Mouse (Mus musculus) 3T3-L1 (cell line): ENCODE results near the gene Sgpp1.

Experiments
- DNase-seq: peaks from one replicate; pipeline ENCODE4 v3.0.0-alpha.2; 2015; ENCODE audit warnings: low read depth, low spot score

Sgpp1 gene

DNA sequence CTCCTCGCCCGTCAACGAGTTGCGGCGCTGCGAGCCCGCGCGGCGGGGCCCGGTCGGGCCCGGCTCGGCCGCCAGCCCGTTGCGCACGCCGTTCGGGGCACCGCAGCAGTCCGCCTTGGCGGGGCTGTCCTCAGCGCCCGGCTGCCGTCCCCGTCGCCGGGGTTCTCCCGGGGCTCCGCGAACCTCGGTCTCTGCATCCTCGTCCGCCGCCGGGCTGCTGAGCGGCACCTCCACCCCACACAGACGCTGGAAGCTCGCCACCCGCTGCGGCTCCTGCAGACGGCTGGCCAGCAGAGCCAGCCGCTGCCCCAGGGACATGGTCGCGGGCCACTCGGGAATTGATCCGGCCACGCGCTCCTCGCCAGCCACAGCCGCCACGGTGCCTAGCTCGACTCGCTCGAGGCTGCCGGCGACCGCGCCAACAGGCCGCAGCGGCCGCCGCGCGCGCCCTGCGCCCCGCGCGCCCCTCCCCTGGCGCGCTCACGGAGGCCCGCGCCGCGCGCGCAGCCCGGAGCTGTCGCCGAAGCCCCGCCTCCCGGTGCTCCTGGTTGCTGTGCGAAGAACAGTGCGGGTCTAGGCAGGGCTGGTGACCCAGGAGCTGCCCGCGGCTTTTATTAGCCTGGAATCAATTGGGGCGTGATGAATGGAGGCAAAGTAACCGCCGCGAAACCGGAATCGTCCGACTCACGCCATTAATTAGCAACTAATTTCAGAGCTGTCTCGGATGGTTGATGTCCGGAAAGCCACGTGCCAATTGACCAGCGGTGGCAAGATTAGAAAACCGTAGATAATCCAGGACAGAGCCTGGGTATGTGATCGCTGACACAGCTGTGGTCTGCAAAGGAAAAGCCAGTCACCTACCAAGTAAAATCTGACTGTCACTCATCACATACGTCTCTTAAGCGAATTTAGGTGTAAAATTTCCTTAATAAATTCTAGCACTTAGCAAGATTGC, at the start of gene Sgpp1:
Sgpp1 (minus strand) TSS at position 484 of the 955 bp plus-strand sequence.
- DNase-seq: peak; percentile 74

DNA sequence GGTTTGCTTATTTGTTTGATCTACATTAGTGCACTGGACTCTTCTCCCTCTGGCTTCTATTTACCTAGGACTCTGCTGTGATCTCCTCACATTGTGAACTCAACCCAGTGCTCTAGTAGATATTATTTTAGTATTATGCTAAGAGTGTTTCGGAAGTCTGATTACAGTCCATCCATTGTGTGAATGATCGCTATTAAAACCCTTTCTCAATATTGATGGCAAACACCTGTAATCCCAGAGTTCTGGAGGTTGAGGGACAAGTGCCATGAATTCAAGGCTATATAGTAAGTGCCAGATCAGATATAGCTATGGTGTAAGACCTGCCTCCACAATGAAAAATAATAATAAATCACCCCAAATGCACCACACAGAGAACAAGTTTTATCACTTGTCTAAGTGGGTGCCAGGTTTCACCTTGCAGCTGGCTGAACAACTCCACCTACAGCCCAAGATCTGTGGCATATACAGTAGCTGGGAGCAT, 48.8 kb upstream of the Sgpp1 start:
- DNase-seq: no peak

DNA sequence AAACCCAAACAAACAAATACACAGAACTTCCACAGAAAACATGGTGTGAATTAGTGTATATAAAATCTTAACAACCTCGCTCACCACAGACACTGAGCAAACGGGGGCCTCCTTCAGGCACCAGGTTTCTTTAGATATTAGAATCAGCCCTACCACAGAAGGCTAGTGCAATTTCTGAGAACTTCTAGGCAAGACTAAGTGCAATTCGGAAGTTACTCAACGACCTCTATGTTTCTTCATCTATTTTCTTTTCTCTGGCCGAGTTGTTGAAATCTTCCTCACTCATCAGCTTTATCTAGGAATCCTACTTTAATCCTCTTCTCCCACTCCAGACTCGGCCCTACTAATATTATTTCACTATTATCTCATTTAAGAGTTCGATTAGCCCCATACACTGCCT, 46.5 kb upstream of the Sgpp1 start:
- no peak for DNase-seq

DNA sequence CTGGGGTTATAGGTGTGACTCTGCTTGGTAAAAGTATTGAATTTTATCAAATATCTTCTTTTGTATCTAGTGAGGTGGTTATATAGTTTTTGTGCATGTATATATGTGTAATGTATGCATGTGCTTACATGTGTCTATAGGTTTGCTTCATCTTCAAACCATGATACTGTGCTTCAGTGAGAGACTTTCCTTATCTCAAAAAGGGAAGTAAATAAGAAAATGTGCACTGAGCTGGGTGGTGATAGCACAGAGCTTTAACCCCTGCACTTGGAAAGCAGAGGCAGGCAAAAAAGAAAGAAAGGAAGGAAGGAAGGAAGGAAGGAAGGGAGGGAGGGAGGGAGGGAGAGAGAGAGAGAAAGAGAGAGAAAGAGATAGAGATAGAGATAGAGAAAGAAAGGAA, 45.9 kb upstream of the Sgpp1 start:
- no peak for DNase-seq

DNA sequence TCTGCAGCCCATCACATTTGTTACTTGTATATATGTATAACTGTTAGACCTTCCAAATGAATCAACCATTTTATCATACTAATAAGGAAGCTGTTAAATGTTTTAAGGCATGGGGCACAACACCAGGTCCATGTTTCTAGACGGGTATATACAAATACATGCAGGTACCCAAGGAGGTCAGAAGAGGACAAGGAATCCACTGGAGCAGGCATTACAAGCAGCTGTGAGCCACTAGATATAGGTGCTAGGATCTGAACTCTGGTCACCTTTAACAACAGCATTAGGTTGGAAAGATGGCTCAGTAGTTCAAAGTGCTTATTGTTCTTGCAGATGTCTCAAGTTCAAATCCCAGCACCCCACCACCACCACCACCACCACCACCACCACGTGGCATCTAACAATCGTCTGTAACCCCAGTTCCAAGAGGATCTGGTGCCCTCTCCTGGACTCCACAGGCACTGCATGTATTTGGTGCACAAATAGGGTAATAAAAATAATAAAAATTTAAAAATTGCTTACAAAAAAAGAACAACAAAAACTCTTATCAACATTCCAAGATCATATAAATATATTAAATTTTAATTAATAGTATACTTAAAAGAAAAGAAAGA, 37.0 kb upstream of the Sgpp1 start:
- peak; percentile 78 for DNase-seq

DNA sequence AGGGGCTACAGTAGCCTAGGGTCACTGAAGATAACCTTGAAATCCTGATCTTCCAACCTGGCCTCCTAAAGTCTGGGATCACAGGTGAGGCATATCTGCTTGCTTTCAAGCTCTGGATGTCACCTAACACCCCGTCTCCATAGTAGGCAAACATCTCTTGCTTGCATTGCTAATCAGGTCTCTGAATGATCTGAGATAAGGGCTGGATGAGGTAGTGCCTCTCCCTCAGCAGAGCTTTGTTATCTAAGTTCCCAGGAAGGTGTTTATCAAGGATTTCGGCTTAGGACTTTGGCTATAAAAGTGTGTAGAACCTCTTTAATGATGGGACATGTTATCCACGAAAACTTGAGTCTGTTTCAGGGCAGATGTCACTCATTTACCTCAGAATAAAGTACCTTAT, 35.9 kb upstream of the Sgpp1 start:
- no peak for DNase-seq

DNA sequence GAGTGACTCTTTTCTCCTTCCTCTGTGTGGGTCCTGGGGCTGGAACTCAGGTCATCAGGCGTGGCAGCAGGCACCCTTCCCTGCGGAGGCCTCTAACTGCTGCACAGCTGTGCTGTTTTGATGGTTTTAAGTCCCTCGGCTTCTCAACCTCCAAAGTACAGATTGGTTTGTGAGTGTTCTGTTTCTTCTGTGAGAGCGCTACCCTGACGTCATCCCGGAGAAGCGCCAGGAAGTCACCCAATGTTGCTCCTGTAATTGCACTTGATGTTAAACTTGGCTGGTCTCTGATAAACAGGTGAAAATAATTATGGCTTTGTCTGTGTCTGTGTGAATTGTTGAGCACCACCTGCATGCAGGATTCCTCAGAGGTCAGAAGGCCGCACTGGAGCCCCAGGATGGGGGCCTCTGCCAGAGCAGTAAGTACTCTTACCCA, 31.4 kb upstream of the Sgpp1 start:
- DNase-seq: peak; percentile 17

DNA sequence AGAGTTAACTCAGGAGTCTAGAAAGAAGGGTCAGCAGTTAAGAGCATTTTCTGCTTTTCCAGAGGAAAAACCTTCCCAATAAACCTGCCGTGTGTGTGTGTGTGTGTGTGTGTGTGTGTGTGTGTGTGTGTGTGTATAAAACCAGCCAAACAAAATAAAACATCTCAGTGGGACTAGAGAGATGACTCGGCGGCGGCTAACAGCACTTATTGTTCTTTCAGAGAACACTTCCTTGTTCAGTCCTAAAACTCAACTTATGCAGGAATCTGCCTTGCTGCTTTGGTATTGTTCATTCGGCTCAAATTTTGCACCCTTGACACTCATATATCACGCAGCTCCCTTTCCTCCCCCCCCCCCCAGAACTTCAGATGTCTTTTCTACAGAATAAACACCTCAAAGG, 30.9 kb upstream of the Sgpp1 start:
- DNase-seq: peak; percentile 39

DNA sequence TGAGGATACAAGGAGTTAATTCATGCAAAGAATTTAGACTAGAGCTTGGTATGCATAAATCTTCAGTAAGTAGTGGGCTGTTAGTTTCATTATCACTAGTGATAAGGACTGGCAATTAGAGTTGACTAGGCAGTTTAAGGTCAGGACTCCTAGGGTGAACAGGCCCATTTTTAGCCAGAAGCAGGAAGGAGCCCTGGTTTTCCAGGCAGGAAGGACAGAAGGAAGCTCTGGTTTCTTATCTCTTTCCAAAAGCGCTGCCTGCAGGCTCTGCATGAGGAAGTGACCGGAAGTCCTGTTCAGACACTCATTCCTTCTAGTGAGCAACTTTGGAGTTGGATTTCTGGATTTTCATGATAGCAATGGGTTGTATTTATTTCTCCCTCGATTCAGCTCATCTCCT, 30.2 kb upstream of the Sgpp1 start:
- no peak for DNase-seq

DNA sequence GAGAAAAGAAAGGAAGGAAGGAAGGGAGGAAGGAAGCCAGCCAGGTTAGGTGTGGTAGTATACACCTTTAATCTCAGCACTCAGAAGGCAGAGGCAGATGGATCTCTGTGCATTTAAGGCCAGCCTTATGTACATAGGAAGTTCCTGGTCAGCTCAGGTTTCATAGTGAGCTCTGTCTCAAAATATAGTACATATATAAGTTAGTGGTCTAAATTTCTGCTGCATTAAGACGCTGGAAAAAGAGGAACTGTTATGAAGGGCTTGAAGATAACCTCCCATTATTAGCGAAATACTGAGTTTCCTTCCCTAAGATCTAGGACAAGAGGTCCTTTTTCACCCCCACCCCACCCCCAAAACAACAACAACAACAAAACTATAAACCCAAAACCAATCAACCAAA, 20.9 kb upstream of the Sgpp1 start:
- no peak for DNase-seq

DNA sequence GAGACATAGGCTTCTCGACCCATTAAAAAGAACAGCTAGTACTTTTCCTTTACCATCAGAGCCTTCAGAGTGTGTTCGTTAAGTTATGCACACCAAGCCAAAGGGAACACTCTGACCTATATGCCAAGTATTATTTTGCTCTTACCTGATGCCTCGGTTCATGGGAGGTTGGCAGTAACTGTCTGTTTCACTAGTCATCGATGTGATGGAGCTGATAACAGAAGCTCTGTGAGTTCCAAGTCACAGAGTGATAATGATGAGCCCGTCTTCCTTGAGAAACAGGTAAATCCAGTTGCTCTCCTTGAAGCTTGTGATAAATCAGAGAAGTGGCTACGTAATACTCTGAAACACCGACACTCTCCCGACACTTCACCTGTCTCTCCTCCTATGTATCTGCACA, 18.2 kb upstream of the Sgpp1 start:
- no peak for DNase-seq

DNA sequence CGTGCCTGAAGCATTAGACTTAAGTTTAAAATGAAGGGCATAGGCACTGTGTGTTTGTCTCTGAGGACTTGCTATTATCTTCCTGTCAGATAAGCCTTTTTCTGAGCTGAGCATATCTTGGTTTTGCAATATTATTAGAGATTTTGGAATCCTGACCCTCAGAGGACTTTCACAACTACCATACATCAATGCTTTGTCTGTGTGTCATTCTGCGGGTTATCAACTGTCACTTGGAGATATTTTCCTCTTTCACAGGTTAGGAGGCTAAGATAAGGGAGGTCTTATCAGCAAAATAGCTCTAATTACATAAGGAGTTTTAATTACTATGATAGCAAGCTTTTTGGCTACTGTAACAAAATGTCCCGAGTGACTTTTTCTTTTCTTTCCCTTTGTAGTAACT, 16.5 kb upstream of the Sgpp1 start:
- DNase-seq: no peak

DNA sequence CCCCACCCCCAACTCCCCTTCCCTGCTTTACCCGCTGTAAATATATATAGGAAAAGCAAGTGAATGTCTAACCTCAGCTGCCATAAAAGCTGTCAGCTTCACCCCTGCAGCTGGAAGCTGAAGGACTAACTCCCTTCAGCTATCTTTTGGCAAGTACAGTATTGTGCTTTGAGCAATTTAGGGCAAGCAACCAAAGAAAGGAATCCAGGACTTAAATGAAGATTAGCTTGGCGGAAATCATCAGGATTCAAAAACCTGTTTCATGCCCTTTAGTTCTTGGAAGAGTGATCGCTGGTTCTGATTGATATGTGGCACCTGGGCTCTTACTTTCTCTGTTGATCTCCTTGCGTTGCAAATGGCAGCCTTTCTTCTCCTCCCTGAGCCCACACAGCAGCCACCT, 13.0 kb upstream of the Sgpp1 start:
- no peak for DNase-seq

DNA sequence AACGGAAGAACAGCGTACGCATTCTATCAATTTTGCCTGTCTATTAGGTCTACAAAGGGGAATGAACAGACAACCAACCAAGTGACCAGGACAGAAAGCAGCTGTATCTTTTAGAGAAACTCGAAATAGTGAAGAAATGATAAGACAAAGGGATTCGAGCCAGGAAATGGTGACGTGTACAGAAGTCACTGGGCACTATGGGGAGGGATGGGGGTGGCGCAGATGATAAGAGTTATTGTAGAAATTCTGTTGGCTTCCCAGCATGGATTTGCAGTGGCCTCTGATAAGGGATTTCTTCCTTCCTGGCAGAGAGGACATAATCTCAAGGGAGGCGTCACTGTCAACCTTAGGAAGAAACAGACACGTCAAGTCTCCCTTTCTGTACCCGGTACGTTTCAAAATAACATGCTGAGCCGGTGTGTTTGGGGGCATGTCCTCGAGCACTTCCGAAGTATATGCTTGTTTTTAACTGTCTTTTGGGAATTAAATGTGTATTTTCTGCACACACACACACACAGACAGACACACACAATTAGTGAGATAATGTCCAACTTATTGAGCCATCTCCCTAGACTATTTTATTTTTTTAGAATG, 10.3 kb upstream of the Sgpp1 start:
- DNase-seq: no peak

DNA sequence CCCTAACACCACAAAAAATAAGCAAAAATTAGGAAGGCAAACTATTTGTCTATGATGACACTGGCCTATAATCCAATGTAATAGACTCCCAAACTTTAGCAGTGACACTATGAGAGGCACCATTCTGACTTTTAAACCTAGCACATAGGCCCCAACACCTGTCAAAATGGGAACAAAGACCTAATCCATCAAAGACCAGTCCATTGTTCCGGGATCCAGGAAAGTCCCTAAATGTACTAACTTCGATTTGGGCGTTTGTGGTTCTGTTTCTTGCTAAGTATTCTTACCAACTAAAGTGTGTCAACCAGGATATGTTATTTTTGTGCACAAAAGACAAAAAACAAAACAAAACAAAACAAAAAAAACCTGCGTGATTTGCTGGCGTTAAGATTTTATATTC, 6.6 kb upstream of the Sgpp1 start:
- DNase-seq: no peak

DNA sequence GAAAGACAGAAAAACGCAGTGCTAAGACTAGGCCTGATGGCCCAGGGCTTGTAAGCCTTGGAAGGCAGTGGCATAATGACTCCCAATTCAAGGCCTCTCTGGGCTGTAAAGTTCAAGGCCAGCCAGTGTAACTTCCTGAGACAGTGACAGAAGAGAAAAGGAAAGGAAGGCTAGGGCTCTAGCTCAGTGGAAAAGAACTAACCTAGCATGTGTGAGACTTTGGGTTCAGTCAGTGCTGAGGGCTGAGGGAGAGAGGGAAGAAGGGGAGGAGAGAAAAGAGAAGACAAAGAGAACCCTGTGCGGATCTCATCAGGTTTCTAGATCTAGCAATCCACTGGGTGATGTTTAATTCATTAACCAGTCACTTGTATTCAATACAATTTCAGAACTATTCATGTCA, 5.7 kb upstream of the Sgpp1 start:
- no peak for DNase-seq

DNA sequence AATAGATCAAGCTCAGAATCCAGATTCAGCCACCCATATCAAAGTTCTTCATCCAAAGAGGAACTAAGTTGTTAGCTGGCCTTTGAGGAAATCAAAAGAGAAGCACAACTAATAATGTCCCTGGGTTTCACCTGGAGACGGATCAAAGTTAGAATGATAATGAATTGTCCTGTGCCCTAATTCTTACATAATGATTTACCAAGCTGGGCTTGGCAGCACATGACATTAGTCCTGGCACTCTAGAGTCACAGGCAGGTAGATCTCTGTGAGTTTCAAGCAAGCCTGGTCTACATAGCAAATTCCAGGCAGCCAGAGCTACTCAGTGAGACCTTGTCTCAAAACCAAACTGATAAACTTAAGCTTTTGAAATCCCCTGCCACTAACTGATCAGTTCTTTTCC, 4.9 kb upstream of the Sgpp1 start:
- DNase-seq: no peak

DNA sequence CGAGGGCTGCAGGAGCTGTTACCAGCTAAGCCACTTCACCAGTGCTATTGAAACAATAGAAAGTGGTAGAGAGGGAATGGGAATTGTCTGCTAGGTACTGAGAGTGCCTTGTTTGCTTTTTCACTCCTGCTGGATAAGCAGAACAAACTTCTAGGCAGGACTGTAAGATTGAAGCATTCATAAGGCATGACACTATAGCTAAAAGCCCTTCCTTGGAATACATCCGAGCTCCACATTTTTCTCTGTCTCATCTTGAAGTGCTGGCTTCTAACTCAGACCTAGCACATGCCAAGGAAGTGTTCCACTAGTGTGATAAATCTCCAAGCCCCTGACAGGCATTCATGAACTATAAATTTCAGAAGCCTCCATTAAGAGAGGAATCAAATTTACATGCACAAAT, 4.1 kb upstream of the Sgpp1 start:
- DNase-seq: peak; percentile 66

DNA sequence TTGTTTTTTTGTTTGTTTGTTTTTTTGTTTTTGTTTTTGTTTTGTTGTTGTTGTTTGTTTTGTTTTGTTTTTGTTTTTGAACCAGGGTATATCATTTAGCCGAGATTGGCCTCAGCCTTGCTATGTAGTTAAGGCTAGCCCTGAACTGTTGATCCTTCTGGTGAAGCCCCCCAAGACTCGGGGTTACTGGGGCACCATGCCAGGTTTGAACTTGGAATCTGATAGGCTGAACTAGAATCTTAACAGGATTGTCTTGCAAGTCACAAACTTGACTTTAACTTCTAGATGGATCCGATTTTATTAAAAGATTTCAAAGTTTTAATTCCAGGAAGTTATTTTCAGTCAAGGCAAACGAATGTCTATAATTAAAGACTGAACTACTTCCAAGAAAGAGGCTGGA, 767 bp upstream of the Sgpp1 start:
- DNase-seq: no peak

DNA sequence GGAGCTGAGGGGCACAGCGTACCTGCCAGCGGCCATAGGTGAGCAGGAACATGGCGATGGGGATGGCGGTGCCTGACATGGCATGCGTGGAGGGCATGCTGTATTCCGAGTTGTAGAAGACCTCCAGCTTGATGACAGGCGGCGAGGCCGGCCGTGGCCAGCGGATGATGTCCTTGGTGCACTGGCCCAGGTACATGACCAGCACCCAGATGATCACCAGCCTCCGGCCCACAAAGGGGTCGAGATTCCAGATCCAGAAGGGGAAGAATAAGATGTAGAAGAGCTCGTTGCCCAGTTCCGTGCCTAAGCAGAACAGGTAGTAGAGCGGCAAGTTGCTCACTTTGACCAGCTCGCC, 661 bp downstream of the Sgpp1 start:
- peak; percentile 43 for DNase-seq

DNA sequence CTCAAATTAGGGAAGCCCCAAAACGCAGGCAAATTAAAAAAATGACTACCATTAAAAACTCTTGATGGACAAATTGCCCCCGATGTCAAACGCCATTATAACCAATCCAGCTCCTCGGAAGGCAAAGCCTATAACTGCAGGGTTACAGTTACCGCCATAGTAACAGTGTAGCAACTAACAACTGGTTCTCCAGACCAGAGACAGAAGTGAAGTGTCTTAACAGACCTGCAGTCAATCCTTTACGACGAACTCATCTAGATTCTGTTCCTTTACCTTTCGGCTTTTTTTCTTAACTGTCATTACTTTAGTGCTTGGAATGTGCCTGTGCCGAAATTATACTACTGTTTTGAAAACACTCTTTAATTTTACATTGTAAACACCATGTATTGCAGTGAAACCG, 1.4 kb downstream of the Sgpp1 start:
- peak; percentile 56 for DNase-seq

DNA sequence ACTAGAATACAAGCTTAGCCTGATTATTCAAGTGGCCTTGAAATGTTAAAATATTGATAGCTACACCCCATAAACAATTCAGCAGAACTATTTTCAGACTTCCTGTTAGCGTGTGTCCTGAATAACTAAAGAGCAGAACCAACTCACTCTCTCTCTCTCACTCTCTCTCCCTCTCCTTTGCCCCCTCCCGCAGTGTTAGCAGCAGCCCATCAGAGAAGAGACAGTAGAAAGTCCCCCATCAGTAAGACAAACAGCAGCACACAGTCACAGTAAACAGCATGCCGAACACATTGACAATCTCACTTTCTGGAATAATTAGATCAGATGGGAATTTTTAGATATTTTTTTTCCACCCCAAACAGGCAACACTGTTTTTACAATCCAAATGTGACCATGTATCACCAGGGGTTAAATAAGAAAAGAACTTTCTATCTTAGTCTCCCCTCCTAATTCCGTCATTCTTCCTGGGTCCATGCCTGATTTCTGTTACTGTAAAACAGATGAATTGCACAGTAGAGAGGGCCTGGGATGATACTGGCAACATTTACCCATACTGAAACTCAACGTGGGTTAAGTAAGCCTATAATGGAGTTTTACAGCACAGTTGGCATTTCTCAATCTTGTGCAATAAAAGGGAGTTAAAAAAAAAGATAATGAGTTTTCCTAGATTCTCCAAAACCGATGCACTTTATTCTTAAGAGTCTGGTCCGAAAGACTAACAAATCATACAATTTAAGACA, 2.0 kb downstream of the Sgpp1 start:
- DNase-seq: peak; percentile 43
